Mouse (Mus musculus) heart, embryonic 16.5 days (tissue): ENCODE measurements around the gene Ints14. TPM values are rescaled to one million over a fixed set of nuclear protein-coding genes. Genes with fewer than 3 reads are reported as not detected.
"Not testable (repeated sequence)": the region's sequence is repeated elsewhere in the genome, so short reads cannot be mapped to it uniquely, and the experiment has no call there.

Experiments
- ATAC-seq: fragments of 200-750 bp; cut with Nextera tagmentation; replicated peaks from 2 replicates; pipeline ENCODE4 v1.8.0; 2017; ENCODE audit warnings: moderate number of reproducible peaks; ENCODE audit not compliant: insufficient read depth, low FRiP score; ENCODE audit errors: extremely low read depth
- H3K27ac ChIP-seq: fragments of 300-500 bp; sonication (generic); 2 replicates; pipeline ENCODE4 v1.5.1; 2014; ENCODE audit warnings: mild to moderate bottlenecking, low read length, control low read depth, moderate library complexity
- H3K27me3 ChIP-seq: fragments of 300-500 bp; sonication (generic); 2 replicates; pipeline ENCODE4 v1.6.1; 2014; ENCODE audit warnings: low read length, mixed read lengths; ENCODE audit not compliant: control insufficient read depth, insufficient read depth
- H3K36me3 ChIP-seq: fragments of 300-500 bp; sonication (generic); 2 replicates; pipeline ENCODE4 v1.6.1; 2014; ENCODE audit not compliant: control insufficient read depth, insufficient read depth
- H3K4me1 ChIP-seq: fragments of 300-500 bp; sonication (generic); 2 replicates; pipeline ENCODE4 v1.6.1; 2014; ENCODE audit warnings: low read length, mixed read lengths; ENCODE audit not compliant: control insufficient read depth, insufficient read depth
- H3K4me2 ChIP-seq: fragments of 300-500 bp; sonication (generic); 2 replicates; pipeline ENCODE4 v1.6.1; 2014; ENCODE audit warnings: low read depth, mild to moderate bottlenecking, control low read depth, low read length
- H3K4me3 ChIP-seq: fragments of 300-500 bp; sonication (generic); 2 replicates; pipeline ENCODE4 v1.5.1; 2014; ENCODE audit warnings: mild to moderate bottlenecking, control low read depth, low read length
- H3K9ac ChIP-seq: fragments of 300-500 bp; sonication (generic); 2 replicates; pipeline ENCODE4 v1.6.1; 2014; ENCODE audit warnings: low read length, control low read depth
- H3K9me3 ChIP-seq: fragments of 300-500 bp; sonication (generic); replicated peaks from 2 replicates; pipeline ENCODE4 v1.6.1; 2016; ENCODE audit warnings: low read length; ENCODE audit not compliant: control insufficient read depth
- WGBS: fragments of 180-500 bp; shearing (Covaris S2); extraction: QIAGEN DNeasy Blood & Tissue Kit; methylation state at CpG from one replicate; pipeline ENCODE4 v1.1.7; 2014; 5-methylcytosine and 5-hydroxymethylcytosine counted together
- polyA plus RNA-seq: library from polyadenylated mRNA; unstranded; fragments of >200 nt; fragmentation: Nextera tagmentation; extraction: Ambion mirVana; gene quantifications from 2 replicates; pipeline ENCODE4 v1.2.1, GENCODE M21; 2015

The Ints14 gene
- polyA plus RNA-seq, 1 experiment from 2014 or later, result 38.8 TPM

DNA sequence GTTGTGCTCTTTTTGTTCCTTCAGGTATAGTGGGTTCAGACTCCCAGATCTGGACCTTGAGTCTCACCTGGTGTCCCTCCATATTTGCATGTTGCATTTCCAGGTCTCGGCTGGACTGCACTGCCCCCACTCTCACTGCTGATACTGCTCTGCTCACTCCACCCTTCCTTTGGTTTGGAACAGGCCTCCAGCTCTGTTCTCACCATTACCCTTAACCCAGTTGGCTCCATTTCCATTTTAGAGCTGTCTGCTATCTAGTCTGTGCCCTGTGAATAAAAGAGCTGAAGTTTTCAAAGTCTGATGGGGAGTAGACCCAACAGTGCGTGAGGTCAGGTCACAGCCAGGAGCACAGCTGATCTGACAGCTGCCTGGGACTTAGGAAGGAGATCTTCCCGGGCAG, 19.8 kb downstream of the Ints14 start:
- Histone ChIP-seq H3K27ac (no peak overlapping the region), H3K36me3 (peaks cover 52% of the 10 kb centered on the region), H3K4me3 (no peak overlapping the region), H3K27me3 (no peaks in the 10 kb centered on the region), H3K4me1 (peaks cover 4% of the 10 kb centered on the region), H3K9me3 (no peaks in the 10 kb centered on the region), H3K4me2 (no peak overlapping the region), H3K9ac (no peak overlapping the region)
- ATAC-seq, result 0 out of 2 replicates have a peak, but pooled peaks have one; percentile 58
- WGBS, result 73% methylated on average over 3 of the region's 3 CpGs

DNA sequence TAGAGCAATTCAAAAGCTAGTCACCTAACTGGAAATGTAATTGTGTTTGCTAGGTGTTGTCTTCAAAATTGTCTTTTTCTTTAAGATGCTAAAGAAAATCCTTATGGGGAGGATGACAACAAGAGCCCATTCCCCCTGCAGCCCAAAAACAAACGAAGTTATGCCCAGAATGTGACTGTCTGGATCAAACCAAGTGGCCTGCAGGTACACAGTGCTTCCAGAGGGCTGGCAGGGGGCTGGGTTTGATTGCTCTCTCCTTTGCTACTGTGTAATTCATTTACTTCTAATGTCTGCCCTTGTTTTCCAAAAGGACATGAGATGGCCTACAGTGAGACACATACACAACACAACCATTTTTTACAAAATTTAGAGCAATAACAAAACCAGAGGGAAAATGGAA, 21.2 kb downstream of the Ints14 start:
- H3K9me3 ChIP-seq, result no peaks in the 10 kb centered on the region
- H3K9ac ChIP-seq, result no peak overlapping the region
- WGBS, result 69% methylated on average over 1 of the region's 1 CpGs
- no peaks in the 10 kb centered on the region for H3K27me3 ChIP-seq
- H3K4me1 ChIP-seq, result peaks cover 6% of the 10 kb centered on the region
- no peak for ATAC-seq
- H3K27ac ChIP-seq, result no peak overlapping the region
- no peak overlapping the region for H3K4me2 ChIP-seq
- H3K36me3 ChIP-seq, result peaks cover 47% of the 10 kb centered on the region
- H3K4me3 ChIP-seq, result no peak overlapping the region

DNA sequence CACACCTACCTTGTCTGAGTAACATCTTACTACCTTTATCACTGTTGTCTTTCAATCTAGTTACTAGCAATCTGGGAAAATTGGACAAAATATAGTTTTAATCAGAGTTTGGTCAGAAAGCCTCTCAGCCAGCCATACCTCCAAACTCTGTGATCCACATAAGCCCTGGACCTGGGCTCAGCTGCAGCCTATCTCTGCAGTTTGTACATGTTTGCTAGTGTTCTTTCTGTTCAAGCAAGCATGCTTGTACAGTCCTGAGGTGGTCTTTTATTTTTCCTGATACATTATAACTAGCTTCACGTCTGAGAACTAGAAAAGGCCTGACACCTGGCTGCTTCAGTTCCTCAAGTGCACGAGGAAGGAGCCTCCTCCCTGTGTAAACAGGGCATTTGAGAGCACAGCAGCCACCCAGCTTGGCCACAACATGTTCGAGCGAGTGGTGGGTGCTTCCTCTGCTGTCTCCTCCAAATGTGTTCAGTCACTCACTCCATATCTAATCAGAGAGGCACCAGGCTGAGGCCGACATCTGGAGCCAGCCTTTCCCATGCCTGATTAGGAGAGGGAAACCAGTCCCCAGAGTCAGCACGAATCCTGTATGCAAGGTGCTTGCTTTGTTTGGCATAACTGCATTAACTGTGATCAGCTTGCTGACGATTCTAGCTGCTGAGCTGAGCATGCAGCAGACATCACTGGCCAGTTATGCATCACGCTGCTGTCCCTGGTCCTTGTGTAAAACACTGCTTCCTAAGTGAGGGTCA, 24.5 kb downstream of the Ints14 start:
- no peak overlapping the region for H3K4me2 ChIP-seq
- 25% methylated on average over 8 of the region's 8 CpGs for WGBS
- H3K27ac ChIP-seq, result peak overlapping the region; percentile 23
- H3K27me3 ChIP-seq, result no peaks in the 10 kb centered on the region
- no peaks in the 10 kb centered on the region for H3K9me3 ChIP-seq
- no peak overlapping the region for H3K9ac ChIP-seq
- H3K4me3 ChIP-seq, result no peak overlapping the region
- H3K36me3 ChIP-seq, result peaks cover 41% of the 10 kb centered on the region
- H3K4me1 ChIP-seq, result peaks cover 6% of the 10 kb centered on the region
- ATAC-seq, result peak; percentile 19; the same call in 1 of the 2 replicates

DNA sequence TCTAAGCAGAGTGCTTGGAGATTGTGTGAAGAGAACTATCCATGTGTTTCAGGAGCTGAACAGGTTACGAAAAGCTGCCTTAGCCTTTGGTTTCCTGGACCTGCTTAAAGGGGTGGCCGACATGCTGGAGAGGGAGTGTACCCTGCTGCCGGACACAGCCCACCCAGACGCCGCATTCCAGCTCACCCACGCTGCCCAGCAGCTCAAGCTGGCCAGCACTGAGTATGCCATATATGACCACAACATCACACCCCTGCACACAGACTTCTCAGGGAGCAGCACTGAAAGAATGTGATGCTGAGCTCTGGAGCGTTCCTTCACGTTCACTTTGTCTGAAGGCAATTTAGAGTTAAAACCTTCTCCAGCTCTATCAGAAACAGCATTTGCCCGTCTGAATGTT, 25.1 kb downstream of the Ints14 start:
- H3K4me3 ChIP-seq, result no peak overlapping the region
- H3K4me1 ChIP-seq, result peaks cover 6% of the 10 kb centered on the region
- 41% methylated on average over 9 of the region's 9 CpGs for WGBS
- no peak overlapping the region for H3K9ac ChIP-seq
- no peaks in the 10 kb centered on the region for H3K27me3 ChIP-seq
- H3K27ac ChIP-seq, result peak overlapping the region; percentile 28
- H3K36me3 ChIP-seq, result peaks cover 36% of the 10 kb centered on the region
- no peaks in the 10 kb centered on the region for H3K9me3 ChIP-seq
- ATAC-seq, result peak; percentile 71; the same call in 1 of the 2 replicates
- no peak overlapping the region for H3K4me2 ChIP-seq

DNA sequence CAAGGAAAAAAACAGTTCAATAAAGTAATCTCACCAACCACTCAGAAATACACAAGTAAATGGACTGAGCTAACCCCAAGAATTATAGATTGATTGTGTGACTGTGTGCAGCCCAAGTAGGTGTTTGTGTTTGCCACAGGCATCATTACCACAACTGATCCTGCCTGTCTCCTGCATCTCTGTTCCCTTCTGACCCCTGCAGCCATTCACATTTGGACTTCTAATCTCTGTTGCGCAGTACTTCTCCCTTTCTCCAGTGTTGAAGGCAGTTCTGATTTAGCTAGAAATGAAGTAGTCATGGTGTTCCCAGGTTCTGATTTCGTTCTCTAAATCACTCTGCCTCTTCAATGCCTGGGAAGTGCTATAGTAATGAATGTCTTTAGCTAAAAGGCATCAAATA, 26.9 kb downstream of the Ints14 start:
- Histone ChIP-seq H3K27ac (no peak overlapping the region), H3K4me2 (no peak overlapping the region), H3K9ac (no peak overlapping the region), H3K4me3 (no peak overlapping the region), H3K9me3 (no peaks in the 10 kb centered on the region), H3K27me3 (no peaks in the 10 kb centered on the region), H3K36me3 (peaks cover 29% of the 10 kb centered on the region), H3K4me1 (peaks cover 6% of the 10 kb centered on the region)
- ATAC-seq, result no peak
- WGBS, result 93% methylated on average over 2 of the region's 2 CpGs

DNA sequence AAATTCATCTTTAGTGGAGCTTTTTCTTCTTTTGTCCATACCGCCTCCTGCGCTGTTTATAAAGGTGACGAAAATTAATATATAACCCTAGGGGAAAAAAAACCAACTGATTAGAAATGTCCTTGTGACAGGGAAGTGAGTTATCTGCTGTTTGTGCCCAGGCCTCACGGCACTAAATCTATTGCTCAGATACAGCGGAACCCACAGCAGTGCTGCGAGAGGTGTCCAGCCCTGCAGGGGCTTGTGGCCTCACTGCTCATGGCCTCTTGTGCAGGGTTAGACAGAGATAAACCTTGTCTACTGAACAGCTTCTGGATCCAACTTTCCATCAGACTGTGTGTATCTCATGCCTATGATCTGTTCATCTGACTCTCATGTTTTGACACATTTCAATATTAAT, 27.7 kb downstream of the Ints14 start:
- WGBS, result 64% methylated on average over 6 of the region's 6 CpGs
- H3K4me2 ChIP-seq, result no peak overlapping the region
- H3K4me1 ChIP-seq, result peaks cover 6% of the 10 kb centered on the region
- no peak for ATAC-seq
- H3K36me3 ChIP-seq, result peaks cover 27% of the 10 kb centered on the region
- no peak overlapping the region for H3K9ac ChIP-seq
- H3K4me3 ChIP-seq, result no peak overlapping the region
- H3K27me3 ChIP-seq, result no peaks in the 10 kb centered on the region
- no peak overlapping the region for H3K27ac ChIP-seq
- no peaks in the 10 kb centered on the region for H3K9me3 ChIP-seq

DNA sequence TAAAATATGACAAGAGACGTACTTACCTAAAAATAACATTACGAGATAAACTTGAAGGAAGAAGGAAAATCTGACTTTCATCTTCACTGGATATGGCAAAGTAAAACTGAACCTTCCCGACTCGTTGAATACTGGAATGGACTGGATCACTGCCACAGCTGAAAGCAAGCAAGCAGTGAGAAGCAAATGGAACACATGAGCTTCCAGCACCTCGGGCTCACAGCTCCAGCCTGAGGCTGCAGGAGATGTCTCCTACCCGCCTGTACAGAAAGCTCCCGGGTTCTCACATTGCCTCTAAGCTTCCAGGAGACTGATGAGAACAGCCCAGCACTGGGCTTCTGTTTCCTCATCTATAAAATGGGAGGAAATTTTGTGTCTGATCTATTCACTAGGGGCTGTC, 29.6 kb downstream of the Ints14 start:
- Histone ChIP-seq H3K4me3 (no peak overlapping the region), H3K4me1 (peaks cover 4% of the 10 kb centered on the region), H3K36me3 (peaks cover 20% of the 10 kb centered on the region), H3K9ac (no peak overlapping the region), H3K27me3 (no peaks in the 10 kb centered on the region), H3K27ac (no peak overlapping the region), H3K4me2 (no peak overlapping the region), H3K9me3 (no peaks in the 10 kb centered on the region)
- ATAC-seq, result no peak
- WGBS, result 48% methylated on average over 7 of the region's 7 CpGs

DNA sequence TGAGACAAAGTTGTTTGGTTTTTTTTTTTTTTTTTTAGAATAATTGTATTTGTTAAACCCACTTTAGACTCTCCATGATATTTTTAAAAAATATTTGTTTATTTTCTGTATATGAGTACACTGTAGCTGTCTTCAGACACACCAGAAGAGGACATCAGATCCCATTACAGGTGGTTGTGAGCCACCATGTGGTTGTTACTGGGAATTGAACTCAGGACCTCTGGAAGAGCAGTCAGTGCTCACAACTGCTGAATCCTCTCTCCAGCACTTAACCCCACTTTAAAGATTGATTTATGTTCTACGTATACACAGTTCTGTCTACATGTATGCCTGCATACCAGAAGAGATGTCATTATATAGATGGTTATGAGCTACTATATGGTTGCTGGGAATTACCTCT, 34.8 kb downstream of the Ints14 start:
- ATAC-seq, H3K27me3 ChIP-seq, H3K9me3 ChIP-seq, H3K4me2 ChIP-seq, H3K9ac ChIP-seq, H3K4me3 ChIP-seq, H3K4me1 ChIP-seq, H3K27ac ChIP-seq: not testable (repeated sequence)
- peaks cover 21% of the 10 kb centered on the region for H3K36me3 ChIP-seq
- 68% methylated on average over 1 of the region's 1 CpGs for WGBS

DNA sequence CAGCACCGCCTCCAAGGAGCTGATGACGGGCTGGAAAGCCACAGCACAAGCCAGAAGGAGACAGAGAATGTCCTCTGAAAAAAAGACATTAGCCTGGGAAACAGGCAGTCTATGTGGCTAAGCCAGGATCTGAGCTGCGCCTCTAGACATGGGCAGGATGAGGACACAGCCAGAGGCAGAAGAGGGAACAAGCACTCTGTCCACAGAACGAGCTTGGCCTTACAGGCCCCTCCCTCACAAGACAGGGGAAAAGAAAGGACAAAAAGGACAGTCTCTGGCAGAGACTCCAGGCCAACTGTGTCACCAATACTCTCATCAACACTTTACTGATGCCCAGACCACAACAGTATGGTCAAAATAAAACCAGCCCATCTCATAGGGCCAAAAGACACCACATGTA, 40.8 kb downstream of the Ints14 start:
- no peak for ATAC-seq
- H3K36me3 ChIP-seq, result peaks cover 42% of the 10 kb centered on the region
- no peak overlapping the region for H3K4me3 ChIP-seq
- H3K9ac ChIP-seq, result no peak overlapping the region
- H3K4me2 ChIP-seq, result no peak overlapping the region
- no peaks in the 10 kb centered on the region for H3K27me3 ChIP-seq
- 63% methylated on average over 4 of the region's 4 CpGs for WGBS
- H3K27ac ChIP-seq, result no peak overlapping the region
- no peaks in the 10 kb centered on the region for H3K4me1 ChIP-seq
- peaks cover 3% of the 10 kb centered on the region; the same call in 1 of the 2 replicates for H3K9me3 ChIP-seq
